Mouse (Mus musculus): ENCODE data around the gene Dph2. TPM values are rescaled to one million over a fixed set of nuclear protein-coding genes. Genes with fewer than 3 reads are reported as not detected.

Gene Dph2
- polyA plus RNA-seq, 1 experiment from 2014 or later, result 10.6 TPM

DNA sequence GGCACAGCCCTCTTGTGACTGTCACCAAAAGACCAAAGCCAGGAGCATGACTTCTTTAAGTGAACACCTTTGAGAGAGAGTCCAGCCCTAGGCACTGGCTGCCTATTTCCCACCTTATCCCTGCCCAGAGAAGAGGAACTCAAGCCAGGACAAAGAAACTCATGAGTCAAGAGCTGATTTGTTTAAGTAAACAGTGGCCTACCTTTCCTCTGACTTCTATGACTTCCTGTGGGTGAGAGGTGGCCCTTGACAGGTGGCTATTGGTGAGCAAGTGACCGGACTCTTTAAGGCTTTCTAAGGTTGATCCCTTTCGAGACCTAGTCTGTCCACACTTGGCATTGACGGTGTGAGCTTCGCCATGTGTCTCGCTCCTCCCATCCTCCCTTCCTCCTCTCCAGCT lies 51.0 kb downstream of the Dph2 start:
- Histone ChIP-seq H3K27me3 (ENCODE audit: control insufficient read depth, insufficient read depth, low read length) (0 out of 2 replicates have a peak, but pooled peaks cover 3% of the 10 kb centered on the region), H3K4me3 (ENCODE audit: control insufficient read depth in 1 of 2, insufficient read depth in 1 of 2, low read depth in 1 of 2, low read length in 2 of 2) (no peak overlapping the region), H3K36me3 (ENCODE audit: control insufficient read depth, insufficient read depth, low read length) (no peaks in the 10 kb centered on the region), H3K9ac (ENCODE audit: low read length) (no peak overlapping the region), H3K27ac (replicated peaks in 1 of 2; ENCODE audit: control insufficient read depth in 1 of 2, insufficient read depth in 1 of 2, low read depth in 2 of 2, low read length in 2 of 2) (no peak overlapping the region), H3K4me2 (ENCODE audit: low read length) (no peak overlapping the region), H3K4me1 (ENCODE audit: control insufficient read depth in 2 of 2, insufficient read depth in 2 of 2, low read length in 2 of 2) (peaks cover 5 to 11% of the 10 kb centered on the region in 2 experiments; a peak in 3 of 4 replicates), H3K9me3 (ENCODE audit: control insufficient read depth, low read length) (no peaks in the 10 kb centered on the region)
- no peak for ATAC-seq (ENCODE audit: insufficient number of reproducible peaks, insufficient read depth, low FRiP score, low read depth)
- WGBS, result 82% methylated on average over 5 of the region's 5 CpGs

DNA sequence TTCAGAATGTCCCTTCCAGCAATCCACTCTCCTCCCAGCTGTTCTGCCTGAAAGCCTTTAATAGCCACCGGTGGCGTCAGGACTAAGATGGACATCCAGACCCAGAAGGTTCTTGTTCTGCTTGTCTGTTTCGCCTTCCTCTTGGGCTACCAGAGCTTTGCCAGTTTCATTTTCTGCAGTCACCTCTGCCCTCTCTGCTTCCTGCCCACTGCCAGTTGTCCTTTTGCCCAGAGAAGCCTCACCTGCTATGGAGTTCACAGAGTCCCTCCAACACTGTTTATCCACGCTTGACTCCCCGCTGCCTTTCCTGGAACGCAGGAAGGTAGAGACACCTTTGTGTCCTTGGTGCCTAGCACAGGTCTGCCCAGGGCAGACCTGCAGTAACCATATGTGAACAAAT lies 52.5 kb downstream of the Dph2 start:
- WGBS, result 82% methylated on average over 6 of the region's 6 CpGs
- no peak for ATAC-seq (ENCODE audit: insufficient number of reproducible peaks, insufficient read depth, low FRiP score, low read depth)
- Histone ChIP-seq H3K9ac (ENCODE audit: low read length) (no peak overlapping the region), H3K4me1 (ENCODE audit: control insufficient read depth in 2 of 2, insufficient read depth in 2 of 2, low read length in 2 of 2) (peaks cover 13 to 14% of the 10 kb centered on the region in 2 experiments; a peak in 3 of 4 replicates), H3K27me3 (ENCODE audit: control insufficient read depth, insufficient read depth, low read length) (0 out of 2 replicates have a peak, but pooled peaks cover 3% of the 10 kb centered on the region), H3K27ac (replicated peaks in 1 of 2; ENCODE audit: control insufficient read depth in 1 of 2, insufficient read depth in 1 of 2, low read depth in 2 of 2, low read length in 2 of 2) (no peak overlapping the region), H3K36me3 (ENCODE audit: control insufficient read depth, insufficient read depth, low read length) (no peaks in the 10 kb centered on the region), H3K4me2 (ENCODE audit: low read length) (no peak overlapping the region), H3K9me3 (ENCODE audit: control insufficient read depth, low read length) (no peaks in the 10 kb centered on the region), H3K4me3 (ENCODE audit: control insufficient read depth in 1 of 2, insufficient read depth in 1 of 2, low read depth in 1 of 2, low read length in 2 of 2) (no peak overlapping the region)

Other genes with a start within 250 kb of the Dph2 start
- gene Dmap1, start 209.8 kb downstream of the Dph2 start, polyA plus RNA-seq (2014; fragmentation: Nextera tagmentation; extraction: Ambion mirVana), result 46.4 and 49.5 TPM in 2 replicates
- gene Gm12845, start 167.6 kb downstream of the Dph2 start, polyA plus RNA-seq (2014; fragmentation: Nextera tagmentation; extraction: Ambion mirVana), result not detected in 2 replicates
- not detected in 2 replicates for gene Klf17, start 126.4 kb downstream of the Dph2 start, polyA plus RNA-seq (2014; fragmentation: Nextera tagmentation; extraction: Ambion mirVana)
- gene Slc6a9, start 57.5 kb downstream of the Dph2 start, polyA plus RNA-seq (2014; fragmentation: Nextera tagmentation; extraction: Ambion mirVana), result 3.6 and 5.9 TPM in 2 replicates
- gene Ccdc24, start 19.5 kb downstream of the Dph2 start, polyA plus RNA-seq (2014; fragmentation: Nextera tagmentation; extraction: Ambion mirVana), result 0.49 and 0.70 TPM in 2 replicates
- 13.8 and 18.2 TPM in 2 replicates for gene B4galt2, start 8.5 kb downstream of the Dph2 start, polyA plus RNA-seq (2014; fragmentation: Nextera tagmentation; extraction: Ambion mirVana)
- gene Atp6v0b, start 4.7 kb downstream of the Dph2 start, polyA plus RNA-seq (2014; fragmentation: Nextera tagmentation; extraction: Ambion mirVana), result 222 and 250 TPM in 2 replicates
- gene Ipo13, start 23.0 kb upstream of the Dph2 start, polyA plus RNA-seq (2014; fragmentation: Nextera tagmentation; extraction: Ambion mirVana), result 35.5 and 36.4 TPM in 2 replicates
- gene Artn, start 37.7 kb upstream of the Dph2 start, polyA plus RNA-seq (2014; fragmentation: Nextera tagmentation; extraction: Ambion mirVana), result 0.81 and 0.85 TPM in 2 replicates
- 4.4 and 6.2 TPM in 2 replicates for gene St3gal3, start 242.9 kb upstream of the Dph2 start, polyA plus RNA-seq (2014; fragmentation: Nextera tagmentation; extraction: Ambion mirVana)